Mouse (Mus musculus) embryonic facial prominence, embryonic 11.5 days (tissue): Measurements from ENCODE around the gene Palld. TPM values are rescaled to one million over a fixed set of nuclear protein-coding genes. Genes with fewer than 3 reads are reported as not detected.

ENCODE experiments used
- ATAC-seq: fragments of 200-750 bp; cut with Nextera tagmentation; replicated peaks from 2 replicates; pipeline ENCODE4 v1.8.0; 2017; ENCODE audit warnings: low read depth; ENCODE audit not compliant: insufficient number of reproducible peaks, low FRiP score, low TSS enrichment
- DNase-seq: peaks from one replicate; pipeline ENCODE4 v3.0.0-alpha.2; 2015; ENCODE audit warnings: low spot score
- H3K27ac ChIP-seq: fragments of 300-500 bp; sonication (generic); replicated peaks from 2 replicates; pipeline ENCODE4 v1.5.1; 2014; ENCODE audit warnings: mild to moderate bottlenecking, low read depth, low read length, control low read depth
- H3K27me3 ChIP-seq: fragments of 300-500 bp; sonication (generic); 2 replicates; pipeline ENCODE4 v1.6.1; 2014; ENCODE audit warnings: mild to moderate bottlenecking, low read length, moderate library complexity, mixed read lengths; ENCODE audit not compliant: control insufficient read depth, insufficient read depth
- H3K36me3 ChIP-seq: fragments of 300-500 bp; sonication (generic); replicated peaks from 2 replicates; pipeline ENCODE4 v1.6.1; 2014; ENCODE audit warnings: low read depth, mild to moderate bottlenecking, low read length, moderate library complexity, mixed read lengths; ENCODE audit not compliant: control insufficient read depth, insufficient read depth
- H3K4me1 ChIP-seq: fragments of 300-500 bp; sonication (generic); 2 replicates; pipeline ENCODE4 v1.6.1; 2014; ENCODE audit warnings: low read length, mixed read lengths; ENCODE audit not compliant: control insufficient read depth, insufficient read depth
- H3K4me2 ChIP-seq: fragments of 300-500 bp; sonication (generic); 2 replicates; pipeline ENCODE4 v1.6.1; 2014; ENCODE audit warnings: low read depth, mild to moderate bottlenecking, control low read depth, low read length, moderate library complexity
- H3K4me3 ChIP-seq: fragments of 300-500 bp; sonication (generic); 2 replicates; pipeline ENCODE4 v1.5.1; 2014; ENCODE audit warnings: low read depth, low read length, control low read depth
- H3K9ac ChIP-seq: fragments of 300-500 bp; sonication (generic); replicated peaks from 2 replicates; pipeline ENCODE4 v1.6.1; 2014; ENCODE audit warnings: mild to moderate bottlenecking, control low read depth, low read length
- H3K9me3 ChIP-seq: fragments of 300-500 bp; sonication (generic); replicated peaks from 2 replicates; pipeline ENCODE4 v1.6.1; 2016; ENCODE audit warnings: mild to moderate bottlenecking, low read length, inconsistent platforms, mixed read lengths; ENCODE audit not compliant: control insufficient read depth
- WGBS: fragments of 180-500 bp; shearing (Covaris S2); extraction: QIAGEN DNeasy Blood & Tissue Kit; methylation state at CpG from one replicate; pipeline ENCODE4 v1.1.7; 2014; 5-methylcytosine and 5-hydroxymethylcytosine counted together
- polyA plus RNA-seq: library from polyadenylated mRNA; unstranded; fragments of >200 nt; fragmentation: Nextera tagmentation; extraction: Ambion mirVana; gene quantifications from 2 replicates; pipeline ENCODE4 v1.2.1, GENCODE M21; 2014

Gene Palld
- polyA plus RNA-seq, 1 experiment from 2014 or later, result 52.4 TPM

- no peak overlapping the region for H3K9ac ChIP-seq
- no peaks in the 10 kb centered on the region for H3K27me3 ChIP-seq
- H3K4me3 ChIP-seq, result no peak overlapping the region
- no peak overlapping the region for H3K27ac ChIP-seq
- no peaks in the 10 kb centered on the region for H3K9me3 ChIP-seq
- H3K4me1 ChIP-seq, result no peaks in the 10 kb centered on the region
- no peak overlapping the region for H3K4me2 ChIP-seq
- no peaks in the 10 kb centered on the region for H3K36me3 ChIP-seq
- 68% methylated on average over 4 of the region's 4 CpGs for WGBS
- ATAC-seq (no peak), DNase-seq (no peak)
Observed at GRCm38 (mm10) chr8:61569721-61570120, 332.8 kb downstream of the Palld start.

GRCm38 (mm10) chr8:61569211-61569610, 333.3 kb downstream of the Palld start:
- Histone ChIP-seq H3K4me1 (no peaks in the 10 kb centered on the region), H3K27me3 (no peaks in the 10 kb centered on the region), H3K4me2 (no peak overlapping the region), H3K9ac (no peak overlapping the region), H3K9me3 (no peaks in the 10 kb centered on the region), H3K27ac (no peak overlapping the region), H3K4me3 (no peak overlapping the region), H3K36me3 (no peaks in the 10 kb centered on the region)
- no peak for ATAC-seq
- no peak for DNase-seq

DNA sequence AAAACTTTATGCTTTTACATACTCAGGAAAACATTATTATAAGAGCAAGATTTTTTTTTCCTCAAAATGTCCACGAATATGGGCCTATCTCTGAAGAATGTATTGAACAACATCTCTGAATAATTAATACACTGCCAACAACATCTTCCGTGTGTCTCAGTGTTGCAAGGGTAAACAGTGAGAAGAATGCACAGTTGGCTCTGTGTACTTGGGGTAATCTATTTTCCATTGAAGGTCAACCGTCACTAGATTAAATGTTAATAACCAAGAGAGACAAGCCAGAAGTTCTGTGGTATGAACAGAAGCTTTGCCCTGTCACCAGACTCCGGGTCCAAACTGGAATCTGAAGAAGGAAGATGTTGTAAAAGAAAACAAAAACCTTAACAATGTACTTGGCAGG, 339.1 kb downstream of the Palld start:
- Histone ChIP-seq H3K4me2 (no peak overlapping the region), H3K27ac (no peak overlapping the region), H3K9ac (no peak overlapping the region), H3K4me3 (no peak overlapping the region), H3K27me3 (no peaks in the 10 kb centered on the region), H3K36me3 (no peaks in the 10 kb centered on the region), H3K4me1 (no peaks in the 10 kb centered on the region), H3K9me3 (no peaks in the 10 kb centered on the region)
- ATAC-seq (no peak), DNase-seq (no peak)
- 83% methylated on average over 4 of the region's 4 CpGs for WGBS

DNA sequence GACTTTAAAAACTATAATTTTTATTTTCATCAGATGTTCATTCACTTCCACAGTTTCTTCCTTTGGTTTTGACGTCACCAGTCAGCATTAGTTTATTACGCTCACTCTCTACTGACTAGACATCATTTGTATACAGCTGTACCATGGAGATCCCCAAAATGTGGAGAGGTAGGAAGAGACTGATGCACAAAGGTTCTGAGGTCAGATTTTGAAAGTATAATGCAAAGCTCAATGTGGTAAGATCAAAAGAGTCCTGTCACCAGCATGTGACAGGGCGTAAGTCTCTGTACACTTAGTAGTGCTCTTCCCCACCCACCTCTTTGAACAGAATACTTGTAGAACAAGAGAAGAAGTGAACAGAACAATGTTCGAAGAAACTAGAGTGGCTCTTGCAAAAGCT, 339.9 kb downstream of the Palld start:
- ATAC-seq (no peak), DNase-seq (no peak)
- 93% methylated on average over 4 of the region's 4 CpGs for WGBS

GRCm38 (mm10) chr8:61561220-61561619, 341.3 kb downstream of the Palld start:
- Histone ChIP-seq H3K9me3 (no peaks in the 10 kb centered on the region), H3K9ac (no peak overlapping the region), H3K4me3 (no peak overlapping the region), H3K27me3 (no peaks in the 10 kb centered on the region), H3K4me1 (no peaks in the 10 kb centered on the region), H3K4me2 (no peak overlapping the region), H3K36me3 (no peaks in the 10 kb centered on the region), H3K27ac (no peak overlapping the region)
- ATAC-seq (no peak), DNase-seq (no peak)
- WGBS, result 93% methylated on average over 5 of the region's 5 CpGs

More for the DNA sequence above, 339.9 kb downstream of the Palld start:
- H3K4me3 ChIP-seq, result no peak overlapping the region
- no peak overlapping the region for H3K4me2 ChIP-seq
- H3K9ac ChIP-seq, result no peak overlapping the region
- no peaks in the 10 kb centered on the region for H3K36me3 ChIP-seq
- no peaks in the 10 kb centered on the region for H3K4me1 ChIP-seq
- H3K9me3 ChIP-seq, result no peaks in the 10 kb centered on the region
- H3K27me3 ChIP-seq, result no peaks in the 10 kb centered on the region
- H3K27ac ChIP-seq, result no peak overlapping the region

DNA sequence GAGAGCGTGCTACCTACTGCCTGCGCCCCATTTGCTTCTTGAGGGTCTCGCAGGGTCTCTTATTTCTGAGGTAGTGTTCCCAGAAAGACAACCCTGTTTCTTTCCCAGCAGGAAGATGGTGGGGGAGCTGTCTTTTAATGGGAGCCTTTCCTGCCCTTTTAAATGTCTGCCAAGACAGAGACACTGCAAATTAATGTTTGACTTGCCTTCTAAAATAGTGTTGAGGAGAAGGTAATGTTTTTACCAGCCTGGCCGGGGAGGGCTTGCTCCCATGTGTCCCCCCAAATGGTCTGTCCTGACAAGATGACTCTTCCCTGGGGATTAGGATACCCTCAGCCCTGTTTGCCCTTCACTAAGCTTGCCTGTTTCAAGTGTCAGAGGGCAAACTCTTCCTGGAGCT, 342.5 kb downstream of the Palld start:
- Histone ChIP-seq H3K4me1 (no peaks in the 10 kb centered on the region), H3K9me3 (no peaks in the 10 kb centered on the region), H3K4me3 (no peak overlapping the region), H3K27ac (no peak overlapping the region), H3K36me3 (no peaks in the 10 kb centered on the region), H3K27me3 (no peaks in the 10 kb centered on the region), H3K9ac (no peak overlapping the region), H3K4me2 (no peak overlapping the region)
- ATAC-seq (no peak), DNase-seq (no peak)
- 86% methylated on average over 4 of the region's 4 CpGs for WGBS

GRCm38 (mm10) chr8:61559450-61559849, 343.0 kb downstream of the Palld start:
- no peak for DNase-seq
- Histone ChIP-seq H3K4me1 (no peaks in the 10 kb centered on the region), H3K27ac (no peak overlapping the region), H3K9me3 (no peaks in the 10 kb centered on the region), H3K9ac (no peak overlapping the region), H3K36me3 (no peaks in the 10 kb centered on the region), H3K4me2 (no peak overlapping the region), H3K27me3 (no peaks in the 10 kb centered on the region), H3K4me3 (no peak overlapping the region)
- WGBS, result 85% methylated on average over 5 of the region's 5 CpGs
- ATAC-seq, result no peak

- Histone ChIP-seq H3K27me3 (no peaks in the 10 kb centered on the region), H3K27ac (no peak overlapping the region), H3K9ac (no peak overlapping the region), H3K4me2 (no peak overlapping the region), H3K4me3 (no peak overlapping the region), H3K4me1 (no peaks in the 10 kb centered on the region), H3K36me3 (no peaks in the 10 kb centered on the region), H3K9me3 (no peaks in the 10 kb centered on the region)
- 89% methylated on average over 12 of the region's 12 CpGs for WGBS
- ATAC-seq, result no peak
- no peak for DNase-seq
Observed at GRCm38 (mm10) chr8:61558051-61558846, 344.2 kb downstream of the Palld start.
